Mouse (Mus musculus) hindbrain, embryonic 10.5 days (tissue): ENCODE measurements around the gene Ccnb2. TPM values are rescaled to one million over a fixed set of nuclear protein-coding genes. Genes with fewer than 3 reads are reported as not detected.
A peak's percentile ranks its signal among the peaks of the same experiment; 100 is the strongest.

Experiments used
- DNase-seq: peaks from one replicate; pipeline ENCODE4 v3.0.0-alpha.2; 2017; ENCODE audit warnings: low spot score
- H3K27ac ChIP-seq: fragments of 300-500 bp; sonication (generic); 2 replicates; pipeline ENCODE4 v1.5.1; 2016; ENCODE audit warnings: mild to moderate bottlenecking, moderate library complexity
- H3K27me3 ChIP-seq: fragments of 300-500 bp; sonication (generic); 2 replicates; pipeline ENCODE4 v1.6.1; 2016; ENCODE audit warnings: mild to moderate bottlenecking; ENCODE audit not compliant: poor library complexity, insufficient read depth, severe bottlenecking
- H3K36me3 ChIP-seq: fragments of 300-500 bp; sonication (generic); 2 replicates; pipeline ENCODE4 v1.6.1; 2016; ENCODE audit warnings: mild to moderate bottlenecking, moderate library complexity
- H3K4me1 ChIP-seq: fragments of 300-500 bp; sonication (generic); replicated peaks from 2 replicates; pipeline ENCODE4 v1.6.1; 2016; ENCODE audit warnings: mild to moderate bottlenecking
- H3K4me3 ChIP-seq: fragments of 300-500 bp; sonication (generic); 2 replicates; pipeline ENCODE4 v1.5.1; 2016; ENCODE audit warnings: mild to moderate bottlenecking, moderate library complexity
- H3K9me3 ChIP-seq: fragments of 300-500 bp; sonication (generic); 2 replicates; pipeline ENCODE4 v1.6.1; 2016; ENCODE audit warnings: mild to moderate bottlenecking, moderate library complexity
- WGBS: fragments of 180-500 bp; shearing (Covaris S2); methylation state at CpG from one replicate; pipeline ENCODE4 v1.1.7; 2016; 5-methylcytosine and 5-hydroxymethylcytosine counted together
- polyA plus RNA-seq: library from polyadenylated mRNA; unstranded; fragments of >200 nt; fragmentation: Nextera tagmentation; extraction: Ambion mirVana; gene quantifications from 2 replicates; pipeline ENCODE4 v1.2.1, GENCODE M21; 2016

Ccnb2 gene
- polyA plus RNA-seq, 1 experiment from 2014 or later = 220 TPM

DNA sequence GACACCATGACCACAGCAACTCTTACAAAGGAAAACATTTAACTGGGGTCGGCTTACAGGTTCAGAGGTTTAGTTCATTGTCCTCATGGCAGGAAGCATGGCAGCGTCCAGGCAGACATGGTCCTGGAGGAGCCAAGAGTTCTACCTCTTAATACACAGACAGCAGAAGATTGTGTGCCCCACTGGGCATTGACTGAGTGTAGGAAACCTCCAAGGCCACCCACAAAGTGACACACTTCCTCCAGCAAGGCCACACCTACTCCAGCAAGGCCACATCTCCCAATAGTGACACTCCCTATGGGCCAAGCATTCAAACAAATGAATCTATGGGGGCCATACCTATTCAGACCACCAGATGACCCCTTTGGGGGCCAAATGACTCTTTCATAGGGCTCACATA lies 25.3 kb downstream of the Ccnb2 start:
- DNase-seq = no peak
- Histone ChIP-seq H3K27ac (no peak overlapping the region), H3K4me3 (no peak overlapping the region), H3K9me3 (no peaks in the 10 kb centered on the region), H3K27me3 (no peaks in the 10 kb centered on the region), H3K4me1 (no peaks in the 10 kb centered on the region), H3K36me3 (peaks cover 16% of the 10 kb centered on the region)
- 90% methylated on average over 2 of the region's 2 CpGs for WGBS

DNA sequence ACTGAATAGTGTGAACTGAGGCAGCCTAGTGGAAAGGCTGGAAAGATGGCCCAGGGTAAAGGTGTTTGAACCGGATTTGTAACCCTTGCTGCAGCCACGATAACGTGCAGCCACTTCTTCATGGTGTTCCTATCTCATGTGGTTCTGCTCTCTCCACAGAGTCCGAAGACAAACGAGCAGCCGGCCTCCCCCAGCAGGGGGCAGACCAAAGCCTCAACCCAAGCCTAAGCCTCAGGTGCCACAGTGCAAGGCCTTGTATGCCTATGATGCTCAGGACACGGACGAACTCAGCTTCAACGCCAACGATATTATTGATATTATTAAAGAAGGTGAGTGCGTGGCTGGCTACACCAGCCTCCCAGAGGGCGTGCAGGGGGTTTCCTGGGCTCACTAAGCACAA lies 25.7 kb downstream of the Ccnb2 start:
- H3K9me3 ChIP-seq = no peaks in the 10 kb centered on the region
- no peak overlapping the region for H3K4me3 ChIP-seq
- DNase-seq = no peak
- 87% methylated on average over 12 of the region's 12 CpGs for WGBS
- H3K27ac ChIP-seq = no peak overlapping the region
- peaks cover 16% of the 10 kb centered on the region for H3K36me3 ChIP-seq
- H3K4me1 ChIP-seq = no peaks in the 10 kb centered on the region
- no peaks in the 10 kb centered on the region for H3K27me3 ChIP-seq

DNA sequence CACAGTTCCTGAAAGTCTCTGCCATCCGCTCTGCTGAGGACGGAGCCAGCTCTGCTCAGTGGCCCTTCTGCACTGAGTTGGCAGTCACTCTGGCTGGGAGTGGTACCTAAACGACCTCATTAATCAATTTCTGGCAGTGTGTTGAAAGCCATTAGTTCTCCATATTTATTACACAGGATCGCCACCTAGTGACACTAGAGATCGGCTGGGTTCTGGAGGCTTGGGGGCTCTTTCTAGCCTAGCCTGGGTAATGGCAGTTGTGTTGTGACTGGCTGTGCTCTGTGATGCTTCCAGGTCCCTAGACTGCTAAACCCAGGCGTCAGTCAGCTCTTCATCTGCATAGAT lies 28.8 kb downstream of the Ccnb2 start:
- Histone ChIP-seq H3K27ac (no peak overlapping the region), H3K4me1 (no peaks in the 10 kb centered on the region), H3K27me3 (no peaks in the 10 kb centered on the region), H3K9me3 (no peaks in the 10 kb centered on the region), H3K4me3 (no peak overlapping the region), H3K36me3 (peaks cover 9% of the 10 kb centered on the region)
- DNase-seq = peak; percentile 32
- 28% methylated on average over 6 of the region's 6 CpGs for WGBS

DNA sequence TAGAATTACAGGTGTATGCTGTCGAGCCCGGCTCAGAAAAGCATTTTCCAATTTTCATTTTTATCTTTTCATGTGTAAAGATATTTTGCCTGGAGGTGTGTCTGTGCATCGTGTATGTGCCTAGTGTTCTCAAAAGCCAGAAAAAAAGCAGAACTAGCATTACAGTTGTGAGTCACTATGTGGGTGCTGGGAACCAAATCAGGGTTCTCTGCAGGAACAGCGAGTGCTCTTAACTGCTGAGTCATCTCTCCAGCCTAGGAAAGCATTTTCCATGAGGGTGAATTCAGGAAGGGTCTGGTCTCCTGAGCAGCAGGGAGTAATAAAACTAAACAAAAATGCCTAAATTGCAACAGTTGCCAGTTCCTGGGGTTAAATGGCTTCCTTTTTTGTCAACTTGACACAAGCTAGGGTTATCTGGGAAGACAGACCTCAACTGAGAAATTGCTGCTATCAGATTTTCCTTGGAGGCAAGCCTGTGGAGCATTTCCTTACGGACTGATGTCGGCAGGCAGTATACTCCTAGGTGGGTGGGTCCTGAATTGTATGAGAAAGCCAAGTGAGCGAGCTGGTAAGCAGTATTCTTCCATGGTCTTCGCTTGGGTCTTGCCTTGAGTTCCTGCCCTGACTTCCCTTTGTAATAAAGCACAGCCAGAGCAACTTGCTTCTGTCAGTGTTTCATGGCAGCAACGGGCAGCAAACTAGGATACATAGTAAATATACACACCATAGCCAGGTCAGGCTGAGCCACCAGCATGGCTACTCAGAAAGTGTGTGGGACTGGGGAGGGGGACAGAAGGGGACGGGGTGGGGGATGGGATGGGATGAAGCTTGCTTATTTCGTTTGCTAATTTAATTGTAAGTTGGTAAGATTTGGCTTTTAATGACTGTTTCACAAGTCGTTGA lies 29.4 kb downstream of the Ccnb2 start:
- Histone ChIP-seq H3K27me3 (no peaks in the 10 kb centered on the region), H3K36me3 (peaks cover 9% of the 10 kb centered on the region), H3K4me3 (no peak overlapping the region), H3K9me3 (no peaks in the 10 kb centered on the region), H3K27ac (no peak overlapping the region), H3K4me1 (no peaks in the 10 kb centered on the region)
- no peak for DNase-seq
- 85% methylated on average over 12 of the region's 12 CpGs for WGBS

DNA sequence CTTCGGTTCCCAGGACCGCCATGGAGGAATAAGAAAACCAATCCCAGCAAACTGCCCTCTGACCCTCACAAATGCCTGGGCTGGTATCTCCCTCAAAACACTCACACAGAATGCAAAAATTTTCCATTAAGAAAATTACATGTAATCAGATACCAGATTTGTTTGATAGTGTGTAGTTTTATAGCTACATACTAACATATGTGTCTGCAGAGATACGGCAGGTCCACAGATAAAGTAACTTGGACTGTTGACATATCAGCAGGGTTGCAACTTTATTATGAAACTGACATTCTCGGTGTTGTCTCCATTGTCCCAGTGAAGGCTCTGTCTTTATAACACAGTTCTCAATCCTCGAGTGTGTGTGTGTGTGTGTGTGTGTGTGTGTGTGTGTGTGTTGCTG lies 30.3 kb downstream of the Ccnb2 start:
- Histone ChIP-seq H3K27ac (no peak overlapping the region), H3K4me1 (no peaks in the 10 kb centered on the region), H3K4me3 (no peak overlapping the region), H3K27me3 (no peaks in the 10 kb centered on the region), H3K9me3 (no peaks in the 10 kb centered on the region), H3K36me3 (peaks cover 4% of the 10 kb centered on the region)
- 87% methylated on average over 5 of the region's 5 CpGs for WGBS
- no peak for DNase-seq

DNA sequence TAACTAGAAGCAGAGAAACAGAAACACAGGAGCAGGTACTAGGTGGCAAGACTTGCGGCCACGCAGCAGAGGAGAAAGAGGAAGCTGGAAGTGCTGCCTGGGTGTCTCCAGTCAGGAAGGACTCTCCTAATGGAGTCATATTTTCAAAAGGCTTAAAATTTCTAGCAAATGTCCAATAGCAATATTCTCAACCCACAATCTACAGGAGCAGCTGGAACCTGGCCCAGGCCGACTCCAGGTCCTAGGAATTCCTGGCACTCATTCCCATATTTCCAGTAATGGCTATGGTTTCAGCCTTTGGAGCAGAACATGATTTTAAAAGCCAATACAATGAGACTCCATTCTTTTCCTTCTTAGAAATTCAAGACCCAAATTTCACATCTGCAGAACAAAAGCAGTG lies 31.8 kb downstream of the Ccnb2 start:
- Histone ChIP-seq H3K4me3 (no peak overlapping the region), H3K27me3 (no peaks in the 10 kb centered on the region), H3K27ac (no peak overlapping the region), H3K4me1 (no peaks in the 10 kb centered on the region), H3K36me3 (peaks cover 8% of the 10 kb centered on the region), H3K9me3 (no peaks in the 10 kb centered on the region)
- WGBS = 90% methylated on average over 3 of the region's 3 CpGs
- DNase-seq = no peak

DNA sequence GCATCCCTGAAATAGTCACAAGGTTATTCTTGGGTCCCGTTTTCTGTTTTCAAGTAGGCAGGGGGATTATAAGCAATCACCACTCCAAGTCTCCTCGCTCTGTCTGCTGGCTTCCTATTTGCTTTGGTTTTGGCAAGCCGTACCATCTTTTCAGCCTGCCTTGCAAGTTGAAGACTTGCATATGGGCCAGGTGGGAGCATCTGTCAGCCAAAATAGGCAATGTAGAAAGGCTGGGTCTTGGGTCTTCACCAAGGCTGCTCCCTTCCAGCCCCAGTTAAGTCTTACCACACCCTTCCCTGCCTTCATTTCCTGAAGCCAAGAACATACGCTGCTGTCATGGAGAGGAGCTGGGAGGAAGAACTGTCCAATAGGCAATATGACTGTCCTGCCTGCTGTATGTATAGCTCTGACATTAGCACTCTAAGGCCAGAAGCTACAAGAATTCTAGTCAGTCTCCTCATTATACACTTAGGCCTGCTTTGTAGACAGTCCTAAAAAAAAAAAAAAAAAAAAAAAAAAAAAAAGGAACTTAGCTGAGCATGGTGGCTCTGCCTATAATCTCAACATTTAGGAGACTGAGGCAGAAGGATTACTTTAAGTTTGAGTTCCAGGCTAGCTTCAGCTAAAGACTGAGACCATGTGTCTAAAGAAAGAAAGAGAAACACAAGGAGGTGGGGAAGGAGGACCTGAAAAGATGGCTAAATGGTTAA lies 33.8 kb downstream of the Ccnb2 start:
- Histone ChIP-seq H3K9me3 (no peaks in the 10 kb centered on the region), H3K27me3 (no peaks in the 10 kb centered on the region), H3K4me1 (no peaks in the 10 kb centered on the region; the same call in 1 of the 2 replicates), H3K27ac (no peak overlapping the region), H3K36me3 (peaks cover 17% of the 10 kb centered on the region), H3K4me3 (no peak overlapping the region)
- no peak for DNase-seq
- WGBS = 94% methylated on average over 4 of the region's 4 CpGs

DNA sequence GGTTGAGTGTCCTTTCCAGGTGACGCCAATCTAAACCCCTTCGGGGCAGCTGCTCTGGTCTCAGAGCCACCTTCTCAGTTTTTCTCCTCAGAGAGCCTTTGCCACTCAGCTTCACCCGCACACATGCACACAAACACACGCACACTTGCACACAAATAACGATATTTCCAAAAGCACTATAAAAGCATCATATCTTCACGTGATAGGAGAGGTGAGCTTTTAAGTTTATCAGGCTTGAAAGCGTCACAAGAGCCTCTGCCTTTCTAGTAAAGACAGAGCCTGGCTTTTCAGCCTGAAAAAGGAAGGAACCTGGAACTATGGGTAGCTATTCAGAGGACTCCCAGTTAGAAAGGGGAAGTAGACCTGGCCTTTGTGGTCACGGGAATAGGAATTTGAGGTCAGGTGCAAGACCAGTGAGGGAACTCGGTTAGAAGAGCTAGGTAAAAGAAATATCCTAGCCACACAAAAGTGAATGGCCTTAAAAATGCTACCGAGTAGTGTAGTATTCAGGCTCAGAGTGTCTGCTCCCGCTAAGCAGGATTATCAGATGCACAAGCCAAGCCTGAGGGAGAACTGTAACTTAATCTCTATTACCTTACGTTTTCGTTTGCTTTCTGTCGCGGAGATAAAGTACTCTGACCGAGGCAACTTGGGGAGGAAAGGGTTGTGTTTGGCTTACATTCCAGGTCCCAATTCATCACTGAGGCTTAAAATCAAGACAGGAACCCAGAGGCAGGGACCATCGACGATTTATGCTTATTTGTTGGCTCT lies 36.2 kb downstream of the Ccnb2 start:
- no peak overlapping the region for H3K4me3 ChIP-seq
- no peaks in the 10 kb centered on the region for H3K9me3 ChIP-seq
- no peak for DNase-seq
- WGBS = 90% methylated on average over 18 of the region's 18 CpGs
- peaks cover 23% of the 10 kb centered on the region for H3K36me3 ChIP-seq
- no peak overlapping the region for H3K27ac ChIP-seq
- H3K4me1 ChIP-seq = no peaks in the 10 kb centered on the region; the same call in 1 of the 2 replicates
- H3K27me3 ChIP-seq = no peaks in the 10 kb centered on the region

DNA sequence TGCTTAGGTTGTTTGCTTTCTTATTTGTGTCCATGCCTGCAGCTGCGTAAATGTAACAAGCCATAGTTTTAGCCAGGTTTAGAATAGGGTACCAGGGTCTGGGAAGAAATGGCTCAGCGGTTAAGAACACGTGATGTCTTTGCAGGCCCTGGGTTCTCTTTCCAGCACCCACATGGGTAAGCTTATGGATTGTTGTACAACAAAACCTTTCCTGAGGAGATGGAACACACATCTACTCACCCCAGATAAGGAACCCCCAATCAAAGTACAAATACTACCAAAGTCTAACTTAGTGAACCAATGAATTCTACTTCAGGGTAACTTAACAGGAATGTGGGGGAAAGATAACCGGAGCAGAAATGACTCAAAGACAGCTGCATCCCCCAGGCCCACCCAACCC lies 36.9 kb downstream of the Ccnb2 start:
- H3K36me3 ChIP-seq = peaks cover 23% of the 10 kb centered on the region
- no peaks in the 10 kb centered on the region for H3K9me3 ChIP-seq
- no peaks in the 10 kb centered on the region for H3K27me3 ChIP-seq
- DNase-seq = no peak
- WGBS = 95% methylated on average over 4 of the region's 4 CpGs
- no peak overlapping the region for H3K4me3 ChIP-seq
- no peaks in the 10 kb centered on the region; the same call in 1 of the 2 replicates for H3K4me1 ChIP-seq
- no peak overlapping the region for H3K27ac ChIP-seq

DNA sequence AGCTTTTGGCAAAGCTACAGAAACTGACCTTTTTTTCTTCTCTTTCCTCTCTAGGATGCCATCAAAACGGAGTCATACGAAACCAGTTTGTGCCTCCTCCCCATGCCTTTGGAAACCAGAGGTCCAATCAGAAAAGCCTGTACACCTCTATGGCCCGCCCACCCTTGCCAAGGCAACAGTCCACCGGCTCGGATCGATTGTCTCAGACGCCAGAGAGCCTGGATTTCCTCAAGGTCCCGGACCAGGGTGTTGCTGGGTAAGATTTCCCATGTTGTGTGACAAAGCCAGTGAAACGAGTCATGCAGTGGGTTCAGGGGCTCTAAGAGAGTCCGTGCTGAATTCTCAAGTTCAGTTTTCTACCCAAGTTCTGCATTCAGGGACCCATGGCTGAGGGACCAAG lies 37.6 kb downstream of the Ccnb2 start:
- Histone ChIP-seq H3K36me3 (peaks cover 27% of the 10 kb centered on the region), H3K27me3 (no peaks in the 10 kb centered on the region), H3K9me3 (no peaks in the 10 kb centered on the region), H3K4me1 (no peaks in the 10 kb centered on the region; the same call in 1 of the 2 replicates), H3K27ac (no peak overlapping the region), H3K4me3 (no peak overlapping the region)
- WGBS = 80% methylated on average over 10 of the region's 10 CpGs
- DNase-seq = no peak

DNA sequence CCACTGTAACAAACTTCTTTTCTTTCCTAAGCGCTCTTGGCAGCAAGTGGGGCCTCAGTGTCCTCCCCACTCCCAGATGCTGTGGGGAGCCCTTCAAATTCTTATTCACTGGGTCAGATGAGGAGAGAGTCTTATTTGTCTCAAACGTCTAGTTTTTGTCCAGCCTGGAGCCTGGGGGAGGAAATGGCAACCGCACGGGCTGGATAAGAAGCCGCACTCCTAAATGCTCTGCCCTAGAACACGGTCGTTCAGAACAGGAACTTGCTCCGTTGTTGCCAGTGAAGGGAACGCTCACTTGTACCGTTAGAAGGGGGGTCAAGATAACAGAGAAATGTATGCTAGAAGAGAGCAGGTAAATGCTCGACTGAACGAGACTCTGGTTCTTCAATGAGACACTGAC lies 39.3 kb downstream of the Ccnb2 start:
- Histone ChIP-seq H3K27me3 (no peaks in the 10 kb centered on the region), H3K27ac (no peak overlapping the region), H3K36me3 (peaks cover 43% of the 10 kb centered on the region), H3K4me3 (no peak overlapping the region), H3K4me1 (no peaks in the 10 kb centered on the region; the same call in 1 of the 2 replicates), H3K9me3 (no peaks in the 10 kb centered on the region)
- no peak for DNase-seq
- 90% methylated on average over 12 of the region's 12 CpGs for WGBS

DNA sequence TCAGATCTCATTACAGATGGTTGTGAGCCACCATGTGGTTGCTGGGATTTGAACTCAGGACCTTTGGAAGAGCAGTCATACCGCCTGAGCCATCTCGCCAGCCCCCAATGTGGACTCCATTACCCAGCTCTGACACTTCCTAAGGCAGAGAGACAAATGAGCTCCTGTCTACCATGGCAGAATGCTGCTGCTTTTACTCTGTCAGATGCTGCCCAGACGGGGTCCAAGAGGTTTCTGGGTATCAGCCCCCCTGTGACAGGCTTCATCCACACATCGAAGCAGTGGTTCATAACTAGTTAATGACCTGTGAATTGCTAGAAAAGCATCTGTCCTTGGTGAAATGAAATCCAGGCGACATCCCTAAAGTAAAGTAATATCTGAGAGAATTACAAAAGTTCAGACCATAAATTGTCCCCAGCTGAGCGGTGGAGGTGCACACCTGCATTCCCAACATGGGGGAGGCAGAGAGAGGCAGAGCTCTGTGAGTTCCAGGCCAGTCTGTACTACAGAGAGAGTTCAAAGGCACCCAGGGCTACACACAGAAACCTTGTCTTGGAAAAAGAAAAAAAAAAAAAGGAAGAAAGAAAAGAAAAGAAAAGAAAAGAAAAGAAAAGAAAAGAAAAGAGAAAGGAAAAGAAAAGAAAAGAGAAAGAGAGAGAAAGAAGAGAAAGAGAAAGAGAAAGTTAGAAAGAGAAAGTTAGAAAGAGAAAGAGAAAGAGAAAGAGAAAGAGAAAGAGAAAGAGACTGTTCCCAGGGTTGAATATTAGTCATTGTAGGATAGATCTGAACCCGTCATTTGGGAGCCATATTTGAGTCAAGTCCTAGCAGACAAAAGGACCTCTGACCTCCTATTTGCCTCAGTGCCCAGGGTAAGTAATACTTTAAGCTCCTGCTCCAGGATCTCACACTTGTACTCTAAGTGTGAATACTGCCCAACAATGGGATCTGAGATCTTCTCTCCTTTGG lies 41.6 kb downstream of the Ccnb2 start:
- no peaks in the 10 kb centered on the region for H3K27me3 ChIP-seq
- no peaks in the 10 kb centered on the region for H3K9me3 ChIP-seq
- DNase-seq = no peak
- H3K27ac ChIP-seq = no peak overlapping the region
- H3K4me1 ChIP-seq = no peaks in the 10 kb centered on the region; the same call in 1 of the 2 replicates
- H3K4me3 ChIP-seq = no peak overlapping the region
- H3K36me3 ChIP-seq = peaks cover 52% of the 10 kb centered on the region
- 87% methylated on average over 7 of the region's 7 CpGs for WGBS
